Mouse (Mus musculus): Measurements from ENCODE around the gene Mospd3. TPM values are rescaled to one million over a fixed set of nuclear protein-coding genes. Genes with fewer than 3 reads are reported as not detected.

Mospd3 gene
- total RNA-seq, 1 experiment: 12.9 TPM

DNA sequence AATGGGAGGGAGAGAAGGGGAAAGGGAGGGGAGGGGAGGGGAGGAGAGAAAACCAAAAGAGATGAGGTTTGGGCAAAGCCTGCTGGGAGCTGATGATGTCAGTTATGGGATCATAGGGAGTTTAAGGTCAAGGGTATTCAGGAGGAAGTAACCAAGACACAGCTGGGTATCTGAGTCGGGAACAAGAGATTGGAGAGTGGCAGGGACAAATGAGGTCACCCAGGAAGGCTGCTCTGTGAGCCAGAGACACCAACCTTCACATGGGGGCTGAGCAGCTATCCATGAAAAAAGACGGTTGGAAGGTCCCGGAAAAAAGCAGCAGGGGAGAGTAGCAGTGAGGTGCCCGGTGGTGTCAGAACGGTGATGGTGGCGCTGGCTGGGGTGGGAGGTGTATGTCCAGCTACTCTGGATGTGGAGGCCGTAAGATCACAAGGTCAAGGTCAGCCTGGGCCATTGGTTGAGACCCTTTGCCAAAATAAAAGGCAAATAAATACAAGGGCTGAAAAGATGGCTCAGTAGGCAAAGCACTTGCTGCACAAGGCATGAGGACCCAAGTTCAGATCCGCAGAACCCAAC, 32.5 kb downstream of the Mospd3 start:
- Histone ChIP-seq H3K4me1 (ENCODE audit: control insufficient read depth in 2 of 2, insufficient read depth in 2 of 2, low read length in 2 of 2, poor library complexity in 1 of 2) (peaks cover 0 to 17% of the 10 kb centered on the region in 2 experiments; a peak in 2 of 4 replicates), H3K4me3 (ENCODE audit: insufficient read depth in 1 of 2, low read depth in 1 of 2, low read length in 2 of 2, poor library complexity in 1 of 2, severe bottlenecking in 1 of 2) (no peak overlapping the region), H3K9me3 (ENCODE audit: control insufficient read depth, insufficient read depth, low read depth, low read length) (no peaks in the 10 kb centered on the region), H3K27ac (ENCODE audit: insufficient read depth, low read depth, low read length, poor library complexity, severe bottlenecking) (no peak overlapping the region), H3K9ac (ENCODE audit: insufficient read depth, low read depth, low read length, poor library complexity, severe bottlenecking) (no peak overlapping the region), H3K36me3 (ENCODE audit: control insufficient read depth, insufficient read depth, low read length, poor library complexity, severe bottlenecking) (no peaks in the 10 kb centered on the region)
- TF ChIP-seq ZNF384 (IDR thresholded peaks at IDR 0.05; ENCODE audit: low read depth, low read length): no peak
- TF ChIP-seq HCFC1 (IDR thresholded peaks at IDR 0.05; ENCODE audit: borderline replicate concordance, insufficient read depth, low read length): no peak
- TF ChIP-seq MAFK (IDR thresholded peaks at IDR 0.05; ENCODE audit: insufficient read depth, low read depth, low read length): no peak
- no peak for TF ChIP-seq CHD2 (IDR thresholded peaks at IDR 0.05; ENCODE audit: low read depth, low read length)
- no peak for TF ChIP-seq ZC3H11A (IDR thresholded peaks at IDR 0.05; ENCODE audit: borderline replicate concordance, low read depth, low read length)
- no peak for DNase-seq (ENCODE audit: low read depth, low spot score)
- in situ Hi-C loops (cut with MboI; ENCODE audit: low sequenced_read_pairs in 2 of 2, unreplicated experiment in 2 of 2): no loop called here

GRCm38 (mm10) chr5:137566416-137566815, 34.4 kb downstream of the Mospd3 start:
- Histone ChIP-seq H3K36me3 (ENCODE audit: control insufficient read depth, insufficient read depth, low read length, poor library complexity, severe bottlenecking) (no peaks in the 10 kb centered on the region), H3K27ac (ENCODE audit: insufficient read depth, low read depth, low read length, poor library complexity, severe bottlenecking) (no peak overlapping the region), H3K9ac (ENCODE audit: insufficient read depth, low read depth, low read length, poor library complexity, severe bottlenecking) (no peak overlapping the region), H3K4me3 (ENCODE audit: insufficient read depth in 1 of 2, low read depth in 1 of 2, low read length in 2 of 2, poor library complexity in 1 of 2, severe bottlenecking in 1 of 2) (no peak overlapping the region), H3K4me1 (ENCODE audit: control insufficient read depth in 2 of 2, insufficient read depth in 2 of 2, low read length in 2 of 2, poor library complexity in 1 of 2) (peaks cover 2 to 20% of the 10 kb centered on the region in 2 experiments; a peak in 2 of 4 replicates), H3K9me3 (ENCODE audit: control insufficient read depth, insufficient read depth, low read depth, low read length) (no peaks in the 10 kb centered on the region)
- in situ Hi-C loops (cut with MboI; ENCODE audit: low sequenced_read_pairs in 2 of 2, unreplicated experiment in 2 of 2): no loop called here
- no peak for TF ChIP-seq ZNF384 (IDR thresholded peaks at IDR 0.05; ENCODE audit: low read depth, low read length)
- no peak for TF ChIP-seq MAFK (IDR thresholded peaks at IDR 0.05; ENCODE audit: insufficient read depth, low read depth, low read length)
- no peak for TF ChIP-seq CHD2 (IDR thresholded peaks at IDR 0.05; ENCODE audit: low read depth, low read length)
- no peak for TF ChIP-seq HCFC1 (IDR thresholded peaks at IDR 0.05; ENCODE audit: borderline replicate concordance, insufficient read depth, low read length)
- TF ChIP-seq ZC3H11A (IDR thresholded peaks at IDR 0.05; ENCODE audit: borderline replicate concordance, low read depth, low read length): no peak
- no peak for DNase-seq (ENCODE audit: low read depth, low spot score)

DNA sequence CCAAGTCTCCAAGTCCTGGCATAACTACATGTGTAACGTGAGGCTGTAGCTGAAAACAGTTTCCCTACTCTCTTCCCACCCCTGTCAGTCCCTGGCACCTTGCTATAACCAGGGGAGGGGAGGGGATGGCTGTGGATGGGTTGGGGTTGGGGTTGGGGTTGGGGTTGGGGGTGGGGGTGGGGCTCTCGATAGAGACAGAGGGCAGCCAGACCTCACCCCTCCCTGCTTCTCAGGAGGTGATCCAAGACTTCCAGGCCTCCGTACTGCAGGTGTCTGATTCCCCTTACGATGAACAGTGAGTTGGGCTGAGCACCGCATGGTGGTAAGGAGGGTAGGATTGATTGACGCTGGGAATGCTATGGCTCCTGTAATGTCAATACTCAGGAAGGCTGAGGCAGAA, 35.1 kb downstream of the Mospd3 start:
- no peaks in the 10 kb centered on the region for H3K36me3 ChIP-seq (ENCODE audit: control insufficient read depth, insufficient read depth, low read length, poor library complexity, severe bottlenecking)
- H3K9me3 ChIP-seq (ENCODE audit: control insufficient read depth, insufficient read depth, low read depth, low read length): no peaks in the 10 kb centered on the region
- no peak overlapping the region for H3K27ac ChIP-seq (ENCODE audit: insufficient read depth, low read depth, low read length, poor library complexity, severe bottlenecking)
- peaks cover 2 to 20% of the 10 kb centered on the region in 2 experiments; a peak in 2 of 4 replicates for H3K4me1 ChIP-seq (ENCODE audit: control insufficient read depth in 2 of 2, insufficient read depth in 2 of 2, low read length in 2 of 2, poor library complexity in 1 of 2)
- no peak for DNase-seq (ENCODE audit: low read depth, low spot score)
- H3K9ac ChIP-seq (ENCODE audit: insufficient read depth, low read depth, low read length, poor library complexity, severe bottlenecking): no peak overlapping the region
- TF ChIP-seq HCFC1 (IDR thresholded peaks at IDR 0.05; ENCODE audit: borderline replicate concordance, insufficient read depth, low read length): no peak
- no peak for TF ChIP-seq CHD2 (IDR thresholded peaks at IDR 0.05; ENCODE audit: low read depth, low read length)
- TF ChIP-seq ZC3H11A (IDR thresholded peaks at IDR 0.05; ENCODE audit: borderline replicate concordance, low read depth, low read length): no peak
- no peak for TF ChIP-seq ZNF384 (IDR thresholded peaks at IDR 0.05; ENCODE audit: low read depth, low read length)
- no peak for TF ChIP-seq MAFK (IDR thresholded peaks at IDR 0.05; ENCODE audit: insufficient read depth, low read depth, low read length)
- H3K4me3 ChIP-seq (ENCODE audit: insufficient read depth in 1 of 2, low read depth in 1 of 2, low read length in 2 of 2, poor library complexity in 1 of 2, severe bottlenecking in 1 of 2): no peak overlapping the region
- in situ Hi-C loops (cut with MboI; ENCODE audit: low sequenced_read_pairs in 2 of 2, unreplicated experiment in 2 of 2): no loop called here

- H3K9me3 ChIP-seq (ENCODE audit: control insufficient read depth, insufficient read depth, low read depth, low read length): no peaks in the 10 kb centered on the region
- in situ Hi-C loops (cut with MboI; ENCODE audit: low sequenced_read_pairs in 2 of 2, unreplicated experiment in 2 of 2): no loop called here
- no peak overlapping the region for H3K4me3 ChIP-seq (ENCODE audit: insufficient read depth in 1 of 2, low read depth in 1 of 2, low read length in 2 of 2, poor library complexity in 1 of 2, severe bottlenecking in 1 of 2)
- H3K36me3 ChIP-seq (ENCODE audit: control insufficient read depth, insufficient read depth, low read length, poor library complexity, severe bottlenecking): no peaks in the 10 kb centered on the region
- H3K4me1 ChIP-seq (ENCODE audit: control insufficient read depth in 2 of 2, insufficient read depth in 2 of 2, low read length in 2 of 2, poor library complexity in 1 of 2): peaks cover 2 to 5% of the 10 kb centered on the region in 2 experiments; a peak in 1 of 4 replicates
- DNase-seq (ENCODE audit: low read depth, low spot score): no peak
- H3K9ac ChIP-seq (ENCODE audit: insufficient read depth, low read depth, low read length, poor library complexity, severe bottlenecking): no peak overlapping the region
- TF ChIP-seq MAFK (IDR thresholded peaks at IDR 0.05; ENCODE audit: insufficient read depth, low read depth, low read length): no peak
- TF ChIP-seq CHD2 (IDR thresholded peaks at IDR 0.05; ENCODE audit: low read depth, low read length): no peak
- TF ChIP-seq ZC3H11A (IDR thresholded peaks at IDR 0.05; ENCODE audit: borderline replicate concordance, low read depth, low read length): no peak
- no peak for TF ChIP-seq HCFC1 (IDR thresholded peaks at IDR 0.05; ENCODE audit: borderline replicate concordance, insufficient read depth, low read length)
- TF ChIP-seq ZNF384 (IDR thresholded peaks at IDR 0.05; ENCODE audit: low read depth, low read length): no peak
- no peak overlapping the region for H3K27ac ChIP-seq (ENCODE audit: insufficient read depth, low read depth, low read length, poor library complexity, severe bottlenecking)
These were observed 37.9 kb downstream of the Mospd3 start for GRCm38 (mm10) chr5:137562965-137563364.

Data from ES-E14 (cell line).